Mouse (Mus musculus) C2C12 (cell line): ENCODE data around the gene Strc.

Source experiments
- CEBPB ChIP-seq: IDR thresholded peaks from one replicate; pipeline ENCODE4 v1.6.1; 2011; ENCODE audit warnings: low read depth, mild to moderate bottlenecking, control low read depth, moderate library complexity
- CTCF ChIP-seq: IDR thresholded peaks from one replicate; pipeline ENCODE4 v1.5.1; 2011; ENCODE audit not compliant: control insufficient read depth, insufficient read depth, insufficient read length
- FOSL1 ChIP-seq: IDR thresholded peaks from one replicate; pipeline ENCODE4 v1.8.0; 2011; ENCODE audit warnings: mild to moderate bottlenecking, low read length; ENCODE audit not compliant: poor library complexity, insufficient read depth, severe bottlenecking
- MAX ChIP-seq: IDR thresholded peaks from one replicate; pipeline ENCODE4 v1.6.1; 2011; ENCODE audit warnings: mild to moderate bottlenecking, control low read depth
- MYOD1 ChIP-seq: IDR thresholded peaks from one replicate; pipeline ENCODE4 v1.6.1; 2011; ENCODE audit warnings: low read depth; ENCODE audit not compliant: control insufficient read depth, insufficient read length
- MYOG ChIP-seq: IDR thresholded peaks from one replicate; pipeline ENCODE4 v1.6.1; 2011; ENCODE audit not compliant: control insufficient read depth, insufficient read length; ENCODE audit errors: extremely low read depth
- USF1 ChIP-seq: IDR thresholded peaks from one replicate; pipeline ENCODE4 v1.6.1; 2011; ENCODE audit warnings: low read depth, mild to moderate bottlenecking, control low read depth, moderate library complexity

DNA sequence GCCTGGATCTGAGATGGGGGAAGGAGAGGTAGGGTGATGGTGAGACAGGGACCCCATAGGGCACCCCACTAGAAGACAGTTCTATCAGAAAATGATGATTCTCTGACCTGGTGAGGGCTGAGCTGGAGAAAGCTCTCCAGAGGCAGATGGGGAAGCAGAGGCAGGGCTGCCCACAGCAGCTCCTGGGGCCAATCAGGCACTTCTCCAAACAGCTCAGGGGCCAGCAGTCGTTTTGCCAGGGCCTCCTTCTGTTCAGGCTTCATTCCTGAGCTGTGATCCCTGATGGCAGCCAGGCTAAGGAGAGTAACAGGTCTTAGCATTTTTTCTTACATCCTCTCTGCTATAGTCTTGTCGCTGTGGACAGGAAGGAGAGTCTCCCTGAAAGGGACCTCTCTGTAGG lies 12.2 kb downstream of the Strc start:
- TF ChIP-seq CTCF (no peak), MAX (no peak), MYOD1 (no peak), CEBPB (no peak), USF1 (no peak), MYOG (no peak), FOSL1 (no peak)
